Mouse (Mus musculus): ENCODE results near the gene Gm10354. TPM values are rescaled to one million over a fixed set of nuclear protein-coding genes. Genes with fewer than 3 reads are reported as not detected.
"Not testable (repeated sequence)": the region's sequence is repeated elsewhere in the genome, so short reads cannot be mapped to it uniquely, and the experiment has no call there.

The Gm10354 gene
- not detected in 2 replicates for polyA plus RNA-seq (2015; fragmentation: Nextera tagmentation; extraction: Ambion mirVana)

GRCm38 (mm10) chr5:14978835-14979234 lies at the start of gene Gm10354:
Gene Gm10354 (minus strand): TSS chr5:14978935.
- 38% methylated on average over 1 of the region's 1 CpGs for WGBS
- not testable (repeated sequence) for H3K4me1 ChIP-seq; H3K9me3 ChIP-seq; H3K27me3 ChIP-seq; H3K9ac ChIP-seq; H3K4me3 ChIP-seq; H3K36me3 ChIP-seq; H3K4me2 ChIP-seq; ATAC-seq (ENCODE audit: insufficient number of reproducible peaks, low FRiP score, low TSS enrichment, low read depth); H3K27ac ChIP-seq

- not testable (repeated sequence) for H3K4me3 ChIP-seq; ATAC-seq (ENCODE audit: insufficient number of reproducible peaks, low FRiP score, low TSS enrichment, low read depth); H3K36me3 ChIP-seq; H3K9ac ChIP-seq; H3K9me3 ChIP-seq; H3K4me2 ChIP-seq; H3K27me3 ChIP-seq; H3K4me1 ChIP-seq; H3K27ac ChIP-seq
- 90% methylated on average over 1 of the region's 1 CpGs for WGBS
Observed at GRCm38 (mm10) chr5:15024316-15024715, 45.6 kb upstream of the Gm10354 start.

GRCm38 (mm10) chr5:15020067-15020466 lies 41.3 kb upstream of the Gm10354 start:
- H3K4me1 ChIP-seq, H3K36me3 ChIP-seq, H3K27ac ChIP-seq, H3K4me2 ChIP-seq, H3K4me3 ChIP-seq, H3K9me3 ChIP-seq, H3K9ac ChIP-seq, H3K27me3 ChIP-seq: not testable (repeated sequence)
- WGBS: 66% methylated on average over 2 of the region's 2 CpGs
- ATAC-seq (ENCODE audit: insufficient number of reproducible peaks, low FRiP score, low TSS enrichment, low read depth): peak; percentile 69; the same call in 1 of the 2 replicates

GRCm38 (mm10) chr5:15010639-15011582 lies 32.2 kb upstream of the Gm10354 start:
- 83% methylated on average over 11 of the region's 11 CpGs for WGBS
- H3K4me3 ChIP-seq, H3K27me3 ChIP-seq, H3K4me2 ChIP-seq, H3K9me3 ChIP-seq, H3K27ac ChIP-seq, H3K9ac ChIP-seq, H3K36me3 ChIP-seq, H3K4me1 ChIP-seq: not testable (repeated sequence)
- peak; percentile 62; the same call in 1 of the 2 replicates for ATAC-seq (ENCODE audit: insufficient number of reproducible peaks, low FRiP score, low TSS enrichment, low read depth)

GRCm38 (mm10) chr5:15006907-15007306 lies 28.2 kb upstream of the Gm10354 start:
- 55% methylated on average over 3 of the region's 3 CpGs for WGBS
- ATAC-seq (ENCODE audit: insufficient number of reproducible peaks, low FRiP score, low TSS enrichment, low read depth); H3K4me3 ChIP-seq; H3K9ac ChIP-seq; H3K4me1 ChIP-seq; H3K4me2 ChIP-seq; H3K27ac ChIP-seq; H3K36me3 ChIP-seq; H3K27me3 ChIP-seq: not testable (repeated sequence)
- H3K9me3 ChIP-seq: peaks cover 11% of the 10 kb centered on the region

- not testable (repeated sequence) for H3K27ac ChIP-seq; H3K9ac ChIP-seq; H3K4me1 ChIP-seq; ATAC-seq (ENCODE audit: insufficient number of reproducible peaks, low FRiP score, low TSS enrichment, low read depth); H3K4me3 ChIP-seq; H3K36me3 ChIP-seq; H3K4me2 ChIP-seq; H3K9me3 ChIP-seq; H3K27me3 ChIP-seq
- 64% methylated on average over 3 of the region's 3 CpGs for WGBS
Observed at GRCm38 (mm10) chr5:15006288-15006687, 27.6 kb upstream of the Gm10354 start.

GRCm38 (mm10) chr5:15005584-15005983 lies 26.8 kb upstream of the Gm10354 start:
- WGBS: 70% methylated on average over 4 of the region's 4 CpGs
- 0 out of 2 replicates have a peak, but pooled peaks have one; percentile 26 for ATAC-seq (ENCODE audit: insufficient number of reproducible peaks, low FRiP score, low TSS enrichment, low read depth)

GRCm38 (mm10) chr5:15004569-15005562 lies 26.1 kb upstream of the Gm10354 start:
- not testable (repeated sequence) for H3K4me3 ChIP-seq, H3K4me2 ChIP-seq, H3K36me3 ChIP-seq, H3K9me3 ChIP-seq, H3K9ac ChIP-seq, H3K4me1 ChIP-seq, H3K27me3 ChIP-seq, H3K27ac ChIP-seq
- WGBS: 73% methylated on average over 5 of the region's 5 CpGs
- peak; percentile 87 for ATAC-seq (ENCODE audit: insufficient number of reproducible peaks, low FRiP score, low TSS enrichment, low read depth)

More at GRCm38 (mm10) chr5:15005584-15005983, 26.8 kb upstream of the Gm10354 start:
- H3K27me3 ChIP-seq, H3K4me3 ChIP-seq, H3K36me3 ChIP-seq, H3K9me3 ChIP-seq, H3K27ac ChIP-seq, H3K4me1 ChIP-seq, H3K9ac ChIP-seq, H3K4me2 ChIP-seq: not testable (repeated sequence)

GRCm38 (mm10) chr5:14998077-14998476 lies 19.3 kb upstream of the Gm10354 start:
- not testable (repeated sequence) for H3K9ac ChIP-seq; H3K27ac ChIP-seq; H3K4me1 ChIP-seq; ATAC-seq (ENCODE audit: insufficient number of reproducible peaks, low FRiP score, low TSS enrichment, low read depth); H3K9me3 ChIP-seq; H3K27me3 ChIP-seq; H3K4me3 ChIP-seq; H3K4me2 ChIP-seq; H3K36me3 ChIP-seq
- 72% methylated on average over 9 of the region's 9 CpGs for WGBS

GRCm38 (mm10) chr5:14997556-14997955 lies 18.8 kb upstream of the Gm10354 start:
- not testable (repeated sequence) for H3K4me2 ChIP-seq; ATAC-seq (ENCODE audit: insufficient number of reproducible peaks, low FRiP score, low TSS enrichment, low read depth); H3K27ac ChIP-seq; H3K4me1 ChIP-seq; H3K9me3 ChIP-seq; H3K9ac ChIP-seq; H3K36me3 ChIP-seq; H3K4me3 ChIP-seq; H3K27me3 ChIP-seq
- WGBS: 85% methylated on average over 4 of the region's 4 CpGs

GRCm38 (mm10) chr5:14996670-14997249 lies 18.0 kb upstream of the Gm10354 start:
- WGBS: 64% methylated on average over 7 of the region's 7 CpGs
- H3K4me2 ChIP-seq; H3K9ac ChIP-seq; H3K36me3 ChIP-seq; H3K27me3 ChIP-seq; ATAC-seq (ENCODE audit: insufficient number of reproducible peaks, low FRiP score, low TSS enrichment, low read depth); H3K4me3 ChIP-seq; H3K27ac ChIP-seq; H3K4me1 ChIP-seq; H3K9me3 ChIP-seq: not testable (repeated sequence)
